Mouse (Mus musculus): Measurements from ENCODE around the gene Mvb12b. TPM values are rescaled to one million over a fixed set of nuclear protein-coding genes. Genes with fewer than 3 reads are reported as not detected.

Gene Mvb12b
- polyA plus RNA-seq, 1 experiment from 2014 or later: 36.6 TPM

DNA sequence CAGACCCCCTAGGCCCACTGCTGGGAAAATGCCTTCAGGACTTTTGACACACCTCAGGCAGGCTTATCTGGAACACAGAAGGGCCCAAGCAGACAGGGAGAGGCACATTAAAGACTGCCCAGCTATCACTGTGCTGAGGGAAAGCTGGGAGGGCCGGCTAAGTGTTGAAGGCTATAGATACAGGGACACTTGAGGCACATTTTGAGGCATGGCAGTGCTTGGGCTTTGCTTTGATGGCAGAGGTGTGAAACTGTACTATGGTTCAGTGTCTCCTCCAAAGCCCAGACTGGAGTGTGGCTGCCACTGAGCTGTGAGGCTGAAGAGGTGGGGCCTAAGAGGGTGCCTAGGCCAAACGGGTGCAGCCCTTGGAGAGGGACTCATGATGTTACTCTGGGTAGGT is 44.1 kb downstream of the Mvb12b start:
- Histone ChIP-seq H3K4me3 (ENCODE audit: low read depth, low read length) (no peak overlapping the region), H3K4me2 (no peak overlapping the region), H3K9me3 (ENCODE audit: control insufficient read depth, low read length) (no peaks in the 10 kb centered on the region), H3K4me1 (ENCODE audit: control insufficient read depth, insufficient read depth, low read length) (no peaks in the 10 kb centered on the region), H3K27ac (ENCODE audit: low read depth, low read length) (no peak overlapping the region), H3K9ac (ENCODE audit: low read length) (no peak overlapping the region), H3K36me3 (ENCODE audit: control insufficient read depth, insufficient read depth, low read length) (no peaks in the 10 kb centered on the region), H3K27me3 (ENCODE audit: control insufficient read depth, insufficient read depth, low read length) (no peaks in the 10 kb centered on the region)
- 82% methylated on average over 2 of the region's 2 CpGs for WGBS
- DNase-seq (ENCODE audit: low spot score, missing footprints) (no peak), ATAC-seq (ENCODE audit: low FRiP score) (no peak)

DNA sequence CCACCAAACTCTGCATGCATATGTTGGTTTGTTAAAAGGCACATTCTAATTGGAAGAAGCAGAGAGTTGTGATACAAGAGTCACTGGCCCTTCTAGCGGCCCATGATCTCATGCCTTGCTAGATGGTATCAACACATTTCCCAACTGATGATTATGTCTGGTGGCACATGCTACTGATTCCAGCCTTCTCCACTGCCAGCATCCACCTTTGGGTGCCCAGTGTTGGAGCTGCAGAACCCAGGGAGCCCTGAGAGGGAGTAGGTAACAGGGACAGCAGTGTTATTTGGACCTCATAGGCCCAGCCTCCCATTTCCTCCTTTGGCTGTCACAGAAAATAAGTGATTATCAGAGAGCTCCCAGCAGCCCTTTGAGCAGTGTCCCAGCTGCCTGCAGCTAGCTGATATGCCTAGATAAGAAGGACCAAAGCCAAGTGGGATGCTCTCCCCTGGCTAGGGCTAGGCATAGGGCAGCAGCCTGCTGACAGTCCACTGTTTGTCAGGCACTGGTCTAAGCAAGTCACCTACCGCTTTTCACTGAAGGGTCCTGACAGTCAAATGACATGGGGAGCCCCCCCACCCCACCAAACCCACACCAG is 44.7 kb downstream of the Mvb12b start:
- no peaks in the 10 kb centered on the region for H3K27me3 ChIP-seq (ENCODE audit: control insufficient read depth, insufficient read depth, low read length)
- DNase-seq (ENCODE audit: low spot score, missing footprints) (no peak), ATAC-seq (ENCODE audit: low FRiP score) (0 out of 2 replicates have a peak, but pooled peaks have one; percentile 48)
- 93% methylated on average over 2 of the region's 2 CpGs for WGBS
- no peaks in the 10 kb centered on the region for H3K9me3 ChIP-seq (ENCODE audit: control insufficient read depth, low read length)
- no peak overlapping the region for H3K27ac ChIP-seq (ENCODE audit: low read depth, low read length)
- H3K36me3 ChIP-seq (ENCODE audit: control insufficient read depth, insufficient read depth, low read length): no peaks in the 10 kb centered on the region
- no peak overlapping the region for H3K9ac ChIP-seq (ENCODE audit: low read length)
- no peak overlapping the region for H3K4me2 ChIP-seq
- H3K4me3 ChIP-seq (ENCODE audit: low read depth, low read length): no peak overlapping the region
- H3K4me1 ChIP-seq (ENCODE audit: control insufficient read depth, insufficient read depth, low read length): no peaks in the 10 kb centered on the region

DNA sequence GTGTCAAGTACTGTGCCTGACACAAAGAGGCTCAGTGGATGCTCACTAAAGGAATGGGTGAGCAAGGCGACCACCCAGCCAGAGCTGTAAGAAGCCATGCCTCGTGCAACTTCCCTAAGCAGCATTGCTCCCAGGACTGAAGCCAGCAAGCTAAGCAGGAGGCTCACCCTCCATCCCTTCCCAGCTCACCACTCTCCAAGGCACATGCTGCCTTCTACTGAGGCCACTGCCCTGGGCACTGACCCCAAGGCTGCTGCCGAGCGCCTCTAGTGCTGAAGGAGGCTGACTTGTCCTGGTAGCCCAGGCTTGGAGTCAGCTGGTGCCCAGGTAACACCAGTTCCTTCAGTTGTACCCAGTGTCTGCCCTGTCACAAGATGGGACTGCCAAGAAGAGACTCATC is 45.8 kb downstream of the Mvb12b start:
- WGBS: 80% methylated on average over 4 of the region's 4 CpGs
- Histone ChIP-seq H3K9me3 (ENCODE audit: control insufficient read depth, low read length) (no peaks in the 10 kb centered on the region), H3K36me3 (ENCODE audit: control insufficient read depth, insufficient read depth, low read length) (no peaks in the 10 kb centered on the region), H3K9ac (ENCODE audit: low read length) (no peak overlapping the region), H3K27ac (ENCODE audit: low read depth, low read length) (no peak overlapping the region), H3K4me2 (no peak overlapping the region), H3K4me1 (ENCODE audit: control insufficient read depth, insufficient read depth, low read length) (no peaks in the 10 kb centered on the region), H3K27me3 (ENCODE audit: control insufficient read depth, insufficient read depth, low read length) (no peaks in the 10 kb centered on the region), H3K4me3 (ENCODE audit: low read depth, low read length) (no peak overlapping the region)
- DNase-seq (ENCODE audit: low spot score, missing footprints) (no peak), ATAC-seq (ENCODE audit: low FRiP score) (no peak)

DNA sequence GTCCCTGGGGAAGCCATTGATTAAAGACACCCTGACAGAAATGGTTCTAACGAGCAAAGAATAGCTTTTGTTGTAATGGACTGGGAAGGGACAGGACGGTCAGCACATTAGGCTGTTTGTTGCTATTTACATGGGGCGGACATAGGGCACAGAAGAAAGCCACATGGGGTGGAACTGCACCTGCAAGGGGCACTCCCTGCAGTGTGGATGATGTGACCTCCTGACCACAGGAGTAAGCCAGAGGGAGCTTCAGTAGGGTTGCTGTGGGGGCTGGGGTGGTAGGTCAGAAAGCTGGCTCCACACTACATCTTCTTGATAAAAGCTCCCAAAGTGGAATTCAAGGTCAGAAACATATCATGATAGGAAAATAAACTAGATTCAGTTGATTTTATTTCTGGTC is 47.3 kb downstream of the Mvb12b start:
- WGBS: 73% methylated on average over 3 of the region's 3 CpGs
- no peak for DNase-seq (ENCODE audit: low spot score, missing footprints)
- no peaks in the 10 kb centered on the region for H3K9me3 ChIP-seq (ENCODE audit: control insufficient read depth, low read length)
- no peaks in the 10 kb centered on the region; the same call in 1 of the 2 replicates for H3K36me3 ChIP-seq (ENCODE audit: control insufficient read depth, insufficient read depth, low read length)
- H3K4me1 ChIP-seq (ENCODE audit: control insufficient read depth, insufficient read depth, low read length): no peaks in the 10 kb centered on the region
- no peak overlapping the region for H3K9ac ChIP-seq (ENCODE audit: low read length)
- ATAC-seq (ENCODE audit: low FRiP score): no peak
- H3K27ac ChIP-seq (ENCODE audit: low read depth, low read length): no peak overlapping the region
- H3K27me3 ChIP-seq (ENCODE audit: control insufficient read depth, insufficient read depth, low read length): no peaks in the 10 kb centered on the region
- H3K4me3 ChIP-seq (ENCODE audit: low read depth, low read length): no peak overlapping the region
- no peak overlapping the region for H3K4me2 ChIP-seq

DNA sequence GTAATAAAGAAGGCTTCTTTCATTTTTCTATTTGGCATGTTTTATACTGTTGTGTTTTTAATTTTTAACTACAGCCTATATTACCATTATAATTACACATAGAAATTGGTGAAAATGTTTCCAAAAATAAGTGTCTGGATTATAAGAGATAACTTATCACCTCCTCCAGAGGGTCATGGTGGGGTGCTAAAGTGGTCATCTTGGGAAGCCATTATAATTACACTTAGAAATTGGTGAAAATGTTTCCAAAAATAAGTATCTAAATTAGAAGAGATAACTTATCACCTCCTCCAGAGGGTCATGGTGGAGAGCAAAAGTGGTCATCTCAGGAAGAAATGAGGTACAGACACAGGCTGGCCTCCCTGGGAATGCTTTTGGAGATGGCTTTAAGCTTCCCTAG is 48.5 kb downstream of the Mvb12b start:
- ATAC-seq (ENCODE audit: low FRiP score) (no peak), DNase-seq (ENCODE audit: low spot score, missing footprints) (no peak)
- H3K27ac ChIP-seq (ENCODE audit: low read depth, low read length): no peak overlapping the region
- no peak overlapping the region for H3K4me3 ChIP-seq (ENCODE audit: low read depth, low read length)
- H3K27me3 ChIP-seq (ENCODE audit: control insufficient read depth, insufficient read depth, low read length): no peaks in the 10 kb centered on the region
- H3K36me3 ChIP-seq (ENCODE audit: control insufficient read depth, insufficient read depth, low read length): no peaks in the 10 kb centered on the region; the same call in 1 of the 2 replicates
- no peak overlapping the region for H3K9ac ChIP-seq (ENCODE audit: low read length)
- H3K9me3 ChIP-seq (ENCODE audit: control insufficient read depth, low read length): no peaks in the 10 kb centered on the region
- H3K4me1 ChIP-seq (ENCODE audit: control insufficient read depth, insufficient read depth, low read length): no peaks in the 10 kb centered on the region
- no peak overlapping the region for H3K4me2 ChIP-seq

DNA sequence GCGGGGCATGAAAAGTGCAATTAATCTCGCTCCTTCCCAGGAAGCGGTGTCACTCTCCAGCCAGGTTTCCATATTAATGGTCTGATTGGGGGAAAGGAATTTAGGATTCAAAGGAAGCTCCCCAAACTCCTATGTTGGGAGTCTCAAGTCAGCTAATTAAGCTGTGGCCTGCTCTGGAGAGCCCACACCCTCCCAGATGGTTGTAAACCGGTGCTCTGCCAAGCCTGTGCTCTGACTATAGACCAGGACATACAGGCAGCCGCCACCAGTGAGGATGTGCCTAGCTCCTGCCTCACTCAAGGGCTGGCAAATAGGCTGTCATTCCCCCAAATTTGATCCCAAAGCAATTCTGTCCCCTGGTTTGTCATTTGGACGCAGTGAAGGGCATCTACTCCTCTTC is 50.4 kb downstream of the Mvb12b start:
- H3K4me2 ChIP-seq: no peak overlapping the region
- DNase-seq (ENCODE audit: low spot score, missing footprints): no peak
- H3K27ac ChIP-seq (ENCODE audit: low read depth, low read length): no peak overlapping the region
- no peak overlapping the region for H3K9ac ChIP-seq (ENCODE audit: low read length)
- 90% methylated on average over 6 of the region's 6 CpGs for WGBS
- no peaks in the 10 kb centered on the region for H3K4me1 ChIP-seq (ENCODE audit: control insufficient read depth, insufficient read depth, low read length)
- no peak for ATAC-seq (ENCODE audit: low FRiP score)
- H3K27me3 ChIP-seq (ENCODE audit: control insufficient read depth, insufficient read depth, low read length): no peaks in the 10 kb centered on the region
- no peaks in the 10 kb centered on the region for H3K9me3 ChIP-seq (ENCODE audit: control insufficient read depth, low read length)
- H3K36me3 ChIP-seq (ENCODE audit: control insufficient read depth, insufficient read depth, low read length): no peaks in the 10 kb centered on the region; the same call in 1 of the 2 replicates
- no peak overlapping the region for H3K4me3 ChIP-seq (ENCODE audit: low read depth, low read length)

DNA sequence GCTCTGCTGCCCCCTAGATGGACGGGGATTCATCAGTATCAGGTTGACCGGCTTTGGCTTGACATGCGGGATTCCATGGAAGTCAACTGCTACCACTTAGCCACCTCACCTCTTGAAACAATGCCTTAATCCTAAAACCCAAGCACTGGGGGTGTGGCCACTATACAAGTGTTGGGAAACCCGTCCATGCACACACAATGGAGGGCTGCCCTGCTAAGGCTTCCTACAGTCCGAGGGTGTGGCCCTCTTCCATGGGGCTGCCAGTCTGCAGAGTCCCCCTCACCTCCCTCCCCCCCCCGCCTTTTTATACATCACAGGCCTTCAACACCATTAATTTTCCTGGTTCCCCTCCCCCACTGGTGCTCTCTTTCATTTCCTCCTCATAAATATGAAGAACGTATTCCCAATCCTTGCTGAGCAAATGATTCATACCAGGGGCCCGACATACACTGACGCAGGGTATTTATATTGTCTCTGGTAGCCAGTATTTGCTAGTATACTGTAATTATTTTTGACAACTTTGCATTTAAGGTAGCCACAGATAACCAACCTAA is 51.0 kb downstream of the Mvb12b start:
- ATAC-seq (ENCODE audit: low FRiP score) (0 out of 2 replicates have a peak, but pooled peaks have one; percentile 35), DNase-seq (ENCODE audit: low spot score, missing footprints) (no peak)
- Histone ChIP-seq H3K27me3 (ENCODE audit: control insufficient read depth, insufficient read depth, low read length) (no peaks in the 10 kb centered on the region), H3K36me3 (ENCODE audit: control insufficient read depth, insufficient read depth, low read length) (no peaks in the 10 kb centered on the region; the same call in 1 of the 2 replicates), H3K4me2 (no peak overlapping the region), H3K4me3 (ENCODE audit: low read depth, low read length) (no peak overlapping the region), H3K9ac (ENCODE audit: low read length) (no peak overlapping the region), H3K4me1 (ENCODE audit: control insufficient read depth, insufficient read depth, low read length) (no peaks in the 10 kb centered on the region), H3K27ac (ENCODE audit: low read depth, low read length) (no peak overlapping the region), H3K9me3 (ENCODE audit: control insufficient read depth, low read length) (no peaks in the 10 kb centered on the region)
- 61% methylated on average over 9 of the region's 9 CpGs for WGBS

DNA sequence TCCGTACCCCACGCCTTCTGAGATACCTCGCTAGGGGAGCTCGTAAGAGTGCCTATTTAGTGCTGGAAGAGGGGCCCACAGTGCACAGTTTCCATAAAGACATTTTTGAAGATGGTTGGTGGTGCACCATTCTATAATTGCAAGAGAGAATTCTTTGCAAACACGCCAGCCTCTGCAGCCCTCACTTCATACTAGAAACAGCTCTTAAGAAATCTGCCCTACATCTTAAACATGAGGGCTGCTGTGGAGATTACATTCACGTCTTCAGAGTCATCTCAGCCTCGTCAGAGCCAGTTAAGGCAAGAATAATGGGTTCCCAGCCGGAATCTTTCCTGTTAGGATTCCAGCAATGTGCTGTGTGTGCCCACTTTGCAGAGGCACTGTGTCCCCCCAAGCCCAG is 52.7 kb downstream of the Mvb12b start:
- WGBS: 92% methylated on average over 8 of the region's 8 CpGs
- Histone ChIP-seq H3K4me3 (ENCODE audit: low read depth, low read length) (no peak overlapping the region), H3K4me1 (ENCODE audit: control insufficient read depth, insufficient read depth, low read length) (no peaks in the 10 kb centered on the region), H3K27ac (ENCODE audit: low read depth, low read length) (no peak overlapping the region), H3K4me2 (no peak overlapping the region), H3K9ac (ENCODE audit: low read length) (no peak overlapping the region), H3K9me3 (ENCODE audit: control insufficient read depth, low read length) (no peaks in the 10 kb centered on the region), H3K27me3 (ENCODE audit: control insufficient read depth, insufficient read depth, low read length) (no peaks in the 10 kb centered on the region), H3K36me3 (ENCODE audit: control insufficient read depth, insufficient read depth, low read length) (peaks cover 2% of the 10 kb centered on the region)
- no peak for ATAC-seq (ENCODE audit: low FRiP score)
- no peak for DNase-seq (ENCODE audit: low spot score, missing footprints)

DNA sequence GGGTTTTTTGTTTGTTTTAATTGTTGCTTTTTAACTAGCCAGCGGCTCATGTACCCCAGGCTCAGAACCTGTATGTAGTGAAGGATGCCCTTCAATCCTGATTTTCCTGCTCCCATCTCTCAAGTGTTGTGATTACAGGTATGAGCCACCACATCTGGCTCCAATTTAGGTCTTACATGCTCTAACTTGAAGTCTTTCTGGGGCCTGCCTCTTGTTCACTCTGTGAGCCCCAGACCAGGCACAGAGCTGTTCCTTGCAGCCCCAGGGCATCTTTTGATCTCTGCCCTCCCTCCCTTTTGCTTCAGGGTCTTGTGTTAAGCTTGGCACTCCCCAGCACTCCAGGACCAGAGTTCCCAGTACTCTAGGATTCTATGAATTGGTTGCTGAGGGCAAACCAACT is 53.8 kb downstream of the Mvb12b start:
- no peaks in the 10 kb centered on the region for H3K9me3 ChIP-seq (ENCODE audit: control insufficient read depth, low read length)
- no peak overlapping the region for H3K9ac ChIP-seq (ENCODE audit: low read length)
- no peak overlapping the region for H3K4me3 ChIP-seq (ENCODE audit: low read depth, low read length)
- H3K27ac ChIP-seq (ENCODE audit: low read depth, low read length): no peak overlapping the region
- H3K27me3 ChIP-seq (ENCODE audit: control insufficient read depth, insufficient read depth, low read length): no peaks in the 10 kb centered on the region
- 88% methylated on average over 1 of the region's 1 CpGs for WGBS
- ATAC-seq (ENCODE audit: low FRiP score) (no peak), DNase-seq (ENCODE audit: low spot score, missing footprints) (no peak)
- H3K36me3 ChIP-seq (ENCODE audit: control insufficient read depth, insufficient read depth, low read length): peaks cover 2% of the 10 kb centered on the region
- H3K4me2 ChIP-seq: no peak overlapping the region
- no peaks in the 10 kb centered on the region for H3K4me1 ChIP-seq (ENCODE audit: control insufficient read depth, insufficient read depth, low read length)
